Mouse (Mus musculus) hindbrain, embryonic 16.5 days (tissue): ENCODE data around the gene Rala. TPM values are rescaled to one million over a fixed set of nuclear protein-coding genes. Genes with fewer than 3 reads are reported as not detected.

Experiments used
- ATAC-seq: fragments of 200-750 bp; cut with Nextera tagmentation; 2 replicates; pipeline ENCODE4 v1.8.0; 2017; ENCODE audit warnings: moderate TSS enrichment, moderate library complexity
- H3K27ac ChIP-seq: fragments of 300-500 bp; sonication (generic); 2 replicates; pipeline ENCODE4 v1.5.1; 2014; ENCODE audit warnings: low read depth, mild to moderate bottlenecking, control low read depth, low read length, moderate library complexity
- H3K27me3 ChIP-seq: fragments of 300-500 bp; sonication (generic); replicated peaks from 2 replicates; pipeline ENCODE4 v1.6.1; 2014; ENCODE audit warnings: low read length; ENCODE audit not compliant: control insufficient read depth, insufficient read depth
- H3K36me3 ChIP-seq: fragments of 300-500 bp; sonication (generic); 2 replicates; pipeline ENCODE4 v1.6.1; 2014; ENCODE audit warnings: mild to moderate bottlenecking, low read length, moderate library complexity, mixed read lengths; ENCODE audit not compliant: control insufficient read depth, insufficient read depth
- H3K4me1 ChIP-seq: fragments of 300-500 bp; sonication (generic); 2 replicates; pipeline ENCODE4 v1.6.1; 2014; ENCODE audit warnings: low read depth, low read length; ENCODE audit not compliant: control insufficient read depth, insufficient read depth
- H3K4me2 ChIP-seq: fragments of 300-500 bp; sonication (generic); 2 replicates; pipeline ENCODE4 v1.6.1; 2014; ENCODE audit warnings: mild to moderate bottlenecking, low read length, control low read depth, moderate library complexity
- H3K4me3 ChIP-seq: fragments of 300-500 bp; sonication (generic); 2 replicates; pipeline ENCODE4 v1.5.1; 2014; ENCODE audit warnings: mild to moderate bottlenecking, low read length, control low read depth, moderate library complexity
- H3K9ac ChIP-seq: fragments of 300-500 bp; sonication (generic); 2 replicates; pipeline ENCODE4 v1.6.1; 2014; ENCODE audit warnings: low read depth, mild to moderate bottlenecking, control low read depth, low read length, moderate library complexity
- H3K9me3 ChIP-seq: fragments of 300-500 bp; sonication (generic); 2 replicates; pipeline ENCODE4 v1.6.1; 2014; ENCODE audit warnings: mild to moderate bottlenecking, low read length, moderate library complexity; ENCODE audit not compliant: control insufficient read depth
- WGBS: fragments of 180-500 bp; shearing (Covaris S2); extraction: QIAGEN DNeasy Blood & Tissue Kit; methylation state at CpG from one replicate; pipeline ENCODE4 v1.1.7; 2014; 5-methylcytosine and 5-hydroxymethylcytosine counted together
- polyA plus RNA-seq: library from polyadenylated mRNA; unstranded; fragments of >200 nt; fragmentation: Nextera tagmentation; extraction: Ambion mirVana; gene quantifications from 2 replicates; pipeline ENCODE4 v1.2.1, GENCODE M21; 2015

The Rala gene
- polyA plus RNA-seq, 1 experiment from 2014 or later, result 250 TPM

- H3K36me3 ChIP-seq, result no peaks in the 10 kb centered on the region
- H3K4me2 ChIP-seq, result no peak overlapping the region
- no peak overlapping the region for H3K4me3 ChIP-seq
- no peak overlapping the region for H3K9ac ChIP-seq
- ATAC-seq, result no peak
- 0 out of 2 replicates have a peak, but pooled peaks cover 2% of the 10 kb centered on the region for H3K4me1 ChIP-seq
- no peaks in the 10 kb centered on the region for H3K9me3 ChIP-seq
- no peaks in the 10 kb centered on the region for H3K27me3 ChIP-seq
- H3K27ac ChIP-seq, result no peak overlapping the region
- 89% methylated on average over 4 of the region's 4 CpGs for WGBS
These were observed 42.6 kb downstream of the Rala start for GRCm38 (mm10) chr13:17901474-17901873.

DNA sequence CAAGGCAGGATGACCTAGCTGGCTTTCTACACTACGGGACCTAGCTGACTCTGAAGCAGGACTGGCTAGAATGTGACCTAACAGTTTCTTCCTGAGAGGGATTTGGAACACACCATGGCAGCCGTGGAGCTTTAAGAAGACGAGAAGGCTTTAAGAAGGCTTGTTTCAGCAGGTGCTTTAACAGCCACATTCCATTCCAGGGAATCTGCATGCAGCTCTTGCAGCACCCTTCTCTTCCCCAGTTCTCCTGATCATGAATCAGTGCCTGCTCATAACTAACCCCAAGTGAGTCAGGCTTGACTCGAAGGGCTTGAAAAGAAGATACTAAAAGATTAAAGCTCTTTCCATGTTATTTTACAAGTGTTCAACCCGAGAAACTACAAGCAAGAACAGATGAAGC lies 43.4 kb downstream of the Rala start:
- WGBS, result 87% methylated on average over 5 of the region's 5 CpGs
- Histone ChIP-seq H3K4me3 (no peak overlapping the region), H3K4me1 (0 out of 2 replicates have a peak, but pooled peaks cover 2% of the 10 kb centered on the region), H3K9me3 (no peaks in the 10 kb centered on the region), H3K27ac (no peak overlapping the region), H3K4me2 (no peak overlapping the region), H3K27me3 (no peaks in the 10 kb centered on the region), H3K36me3 (peaks cover 4% of the 10 kb centered on the region), H3K9ac (no peak overlapping the region)
- no peak for ATAC-seq

- no peaks in the 10 kb centered on the region for H3K27me3 ChIP-seq
- peaks cover 19% of the 10 kb centered on the region for H3K36me3 ChIP-seq
- WGBS, result 59% methylated on average over 1 of the region's 1 CpGs
- H3K4me3 ChIP-seq, result no peak overlapping the region
- H3K27ac ChIP-seq, result no peak overlapping the region
- 0 out of 2 replicates have a peak, but pooled peaks cover 2% of the 10 kb centered on the region for H3K4me1 ChIP-seq
- ATAC-seq, result peak; percentile 53
- no peaks in the 10 kb centered on the region for H3K9me3 ChIP-seq
- H3K9ac ChIP-seq, result no peak overlapping the region
- H3K4me2 ChIP-seq, result no peak overlapping the region
These were observed 47.0 kb downstream of the Rala start for GRCm38 (mm10) chr13:17897040-17897439.

GRCm38 (mm10) chr13:17891545-17891944 lies 52.5 kb downstream of the Rala start:
- Histone ChIP-seq H3K4me2 (no peak overlapping the region), H3K4me3 (no peak overlapping the region), H3K27ac (no peak overlapping the region), H3K4me1 (no peaks in the 10 kb centered on the region), H3K9me3 (no peaks in the 10 kb centered on the region), H3K36me3 (peaks cover 25% of the 10 kb centered on the region), H3K9ac (no peak overlapping the region), H3K27me3 (no peaks in the 10 kb centered on the region)
- ATAC-seq, result no peak
- 91% methylated on average over 6 of the region's 6 CpGs for WGBS

GRCm38 (mm10) chr13:17884211-17884610 lies 59.8 kb downstream of the Rala start:
- Histone ChIP-seq H3K27ac (no peak overlapping the region), H3K4me2 (no peak overlapping the region), H3K4me3 (no peak overlapping the region), H3K27me3 (no peaks in the 10 kb centered on the region), H3K4me1 (no peaks in the 10 kb centered on the region), H3K9me3 (no peaks in the 10 kb centered on the region), H3K36me3 (peaks cover 12% of the 10 kb centered on the region), H3K9ac (no peak overlapping the region)
- WGBS, result 83% methylated on average over 8 of the region's 8 CpGs
- ATAC-seq, result no peak

DNA sequence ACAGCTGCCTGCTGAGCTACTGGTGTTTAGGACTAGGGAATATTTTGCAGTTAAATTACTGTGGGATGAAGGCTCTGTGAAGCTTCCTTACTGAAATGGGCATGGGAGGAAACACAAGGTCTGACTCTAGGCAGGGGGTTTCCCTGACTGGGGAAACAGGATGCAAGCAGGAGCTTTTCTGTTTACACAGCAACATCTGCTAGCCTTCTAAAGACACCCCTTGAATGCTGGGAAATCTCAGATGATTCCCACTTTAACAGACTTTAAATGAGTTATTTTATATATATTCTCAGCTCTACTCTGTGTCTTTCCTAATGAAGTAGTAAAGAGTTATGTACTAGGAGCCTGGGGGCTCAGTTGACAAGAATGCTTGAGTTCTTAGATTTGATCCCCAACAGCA lies 65.0 kb downstream of the Rala start:
- H3K4me1 ChIP-seq, result no peaks in the 10 kb centered on the region
- no peaks in the 10 kb centered on the region for H3K27me3 ChIP-seq
- peaks cover 7% of the 10 kb centered on the region for H3K36me3 ChIP-seq
- H3K4me2 ChIP-seq, result no peak overlapping the region
- peak; percentile 34; the same call in 1 of the 2 replicates for ATAC-seq
- H3K4me3 ChIP-seq, result no peak overlapping the region
- no peak overlapping the region for H3K27ac ChIP-seq
- H3K9me3 ChIP-seq, result peaks cover 3% of the 10 kb centered on the region; the same call in 1 of the 2 replicates
- H3K9ac ChIP-seq, result no peak overlapping the region

GRCm38 (mm10) chr13:17866741-17867140 lies 77.3 kb downstream of the Rala start:
- ATAC-seq, result no peak
- Histone ChIP-seq H3K4me2 (no peak overlapping the region), H3K27me3 (no peaks in the 10 kb centered on the region), H3K36me3 (no peaks in the 10 kb centered on the region), H3K27ac (no peak overlapping the region), H3K4me3 (no peak overlapping the region), H3K9ac (no peak overlapping the region), H3K4me1 (no peaks in the 10 kb centered on the region), H3K9me3 (peaks cover 3% of the 10 kb centered on the region)
- 84% methylated on average over 2 of the region's 2 CpGs for WGBS

- H3K4me3 ChIP-seq, result no peak overlapping the region
- peaks cover 6% of the 10 kb centered on the region; the same call in 1 of the 2 replicates for H3K4me1 ChIP-seq
- no peak overlapping the region for H3K4me2 ChIP-seq
- no peak overlapping the region for H3K27ac ChIP-seq
- H3K36me3 ChIP-seq, result no peaks in the 10 kb centered on the region
- no peaks in the 10 kb centered on the region for H3K9me3 ChIP-seq
- 80% methylated on average over 6 of the region's 6 CpGs for WGBS
- no peak overlapping the region for H3K9ac ChIP-seq
- ATAC-seq, result no peak
- no peaks in the 10 kb centered on the region for H3K27me3 ChIP-seq
These were observed 83.5 kb downstream of the Rala start for GRCm38 (mm10) chr13:17860536-17860935.

GRCm38 (mm10) chr13:17859365-17860033 lies 84.5 kb downstream of the Rala start:
- H3K4me2 ChIP-seq, result no peak overlapping the region
- WGBS, result 85% methylated on average over 13 of the region's 13 CpGs

More at GRCm38 (mm10) chr13:17859365-17860033, 84.5 kb downstream of the Rala start:
- H3K4me1 ChIP-seq, result peaks cover 6% of the 10 kb centered on the region; the same call in 1 of the 2 replicates
- H3K27ac ChIP-seq, result no peak overlapping the region
- no peaks in the 10 kb centered on the region for H3K36me3 ChIP-seq
- ATAC-seq, result no peak
- no peak overlapping the region for H3K9ac ChIP-seq
- H3K27me3 ChIP-seq, result no peaks in the 10 kb centered on the region
- no peak overlapping the region for H3K4me3 ChIP-seq
- H3K9me3 ChIP-seq, result no peaks in the 10 kb centered on the region
